Mouse (Mus musculus): ENCODE results near the gene L3mbtl2. TPM values are rescaled to one million over a fixed set of nuclear protein-coding genes. Genes with fewer than 3 reads are reported as not detected.
A peak's percentile ranks its signal among the peaks of the same experiment; 100 is the strongest.

The L3mbtl2 gene
- polyA plus RNA-seq, 1 experiment from 2014 or later = 12.5 TPM

DNA sequence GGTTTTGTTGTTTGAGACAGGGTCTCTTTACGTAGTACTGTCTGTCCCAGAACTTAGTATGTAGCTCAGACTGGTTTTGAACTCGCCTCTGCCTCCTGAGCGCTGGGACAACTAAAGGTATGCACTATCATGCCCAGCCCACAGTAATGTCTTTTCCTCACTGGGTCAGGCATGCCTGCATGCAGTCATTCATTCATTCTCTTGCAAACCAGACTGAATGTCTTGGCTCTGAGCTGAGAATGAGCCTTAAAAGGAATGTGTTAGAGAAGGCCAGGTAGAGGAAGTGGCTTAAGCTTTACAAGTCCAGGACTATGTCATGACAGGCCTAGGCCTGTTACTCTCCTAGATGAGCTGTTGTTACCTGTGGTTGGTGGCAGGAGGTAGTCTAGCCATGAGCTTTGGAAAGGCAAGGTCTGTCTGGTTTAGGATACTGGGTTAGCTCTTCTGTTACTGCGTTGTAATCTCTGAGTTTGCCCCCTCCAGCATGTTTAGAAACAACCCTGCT, 16.7 kb downstream of the L3mbtl2 start:
- no peak overlapping the region for H3K9ac ChIP-seq (ENCODE audit: low read depth, low read length)
- no peaks in the 10 kb centered on the region for H3K4me1 ChIP-seq (ENCODE audit: control insufficient read depth, low read depth, low read length)
- H3K27me3 ChIP-seq (ENCODE audit: control insufficient read depth, insufficient read depth, low read depth, low read length) = no peaks in the 10 kb centered on the region
- no peak for ATAC-seq (ENCODE audit: low read depth)
- no peak overlapping the region for H3K4me3 ChIP-seq (ENCODE audit: low read depth, low read length)
- H3K9me3 ChIP-seq (replicated peaks; ENCODE audit: control insufficient read depth, low read length) = no peaks in the 10 kb centered on the region
- H3K36me3 ChIP-seq (ENCODE audit: control insufficient read depth, insufficient read depth) = peaks cover 3% of the 10 kb centered on the region; the same call in 1 of the 2 replicates
- H3K27ac ChIP-seq (ENCODE audit: low read length) = no peak overlapping the region
- WGBS (ENCODE audit: insufficient replicate concordance) = 85% methylated on average over 4 of the region's 4 CpGs
- no peak overlapping the region for H3K4me2 ChIP-seq (ENCODE audit: low read depth, low read length)

DNA sequence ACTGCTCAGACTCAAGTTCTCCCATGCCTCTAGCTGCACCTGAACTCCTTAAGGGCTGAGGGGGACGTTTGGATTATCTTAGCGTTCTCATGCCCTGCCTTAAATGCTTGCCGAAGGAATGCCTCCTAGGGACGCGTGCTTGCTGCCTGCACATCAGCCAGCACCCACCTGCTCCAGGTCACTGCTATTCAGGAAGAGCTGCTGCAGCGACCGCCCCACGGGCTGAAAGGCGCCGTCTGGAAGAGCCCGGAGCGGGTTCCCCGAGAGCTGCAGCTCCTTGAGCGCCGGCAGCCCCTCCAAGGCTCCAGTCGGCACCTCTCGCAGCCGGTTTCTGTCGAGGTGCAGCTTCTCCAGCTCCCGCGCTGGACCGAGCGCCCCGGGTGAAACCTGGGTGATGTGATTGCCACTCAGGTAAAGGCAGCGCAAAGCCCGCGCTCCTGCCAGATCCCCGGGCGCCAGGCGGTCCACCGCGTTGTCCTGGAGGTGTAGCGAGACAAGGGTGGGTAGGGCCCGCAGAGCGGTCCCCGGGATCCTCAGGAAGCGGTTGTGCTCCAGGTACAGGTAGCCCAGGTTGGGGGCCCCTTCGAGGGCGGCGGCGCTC, 29.8 kb downstream of the L3mbtl2 start:
- 6% methylated on average over 41 of the region's 41 CpGs for WGBS (ENCODE audit: insufficient replicate concordance)
- peak overlapping the region; percentile 31 for H3K9ac ChIP-seq (ENCODE audit: low read depth, low read length)
- peaks cover 38% of the 10 kb centered on the region for H3K27me3 ChIP-seq (ENCODE audit: control insufficient read depth, insufficient read depth, low read depth, low read length)

DNA sequence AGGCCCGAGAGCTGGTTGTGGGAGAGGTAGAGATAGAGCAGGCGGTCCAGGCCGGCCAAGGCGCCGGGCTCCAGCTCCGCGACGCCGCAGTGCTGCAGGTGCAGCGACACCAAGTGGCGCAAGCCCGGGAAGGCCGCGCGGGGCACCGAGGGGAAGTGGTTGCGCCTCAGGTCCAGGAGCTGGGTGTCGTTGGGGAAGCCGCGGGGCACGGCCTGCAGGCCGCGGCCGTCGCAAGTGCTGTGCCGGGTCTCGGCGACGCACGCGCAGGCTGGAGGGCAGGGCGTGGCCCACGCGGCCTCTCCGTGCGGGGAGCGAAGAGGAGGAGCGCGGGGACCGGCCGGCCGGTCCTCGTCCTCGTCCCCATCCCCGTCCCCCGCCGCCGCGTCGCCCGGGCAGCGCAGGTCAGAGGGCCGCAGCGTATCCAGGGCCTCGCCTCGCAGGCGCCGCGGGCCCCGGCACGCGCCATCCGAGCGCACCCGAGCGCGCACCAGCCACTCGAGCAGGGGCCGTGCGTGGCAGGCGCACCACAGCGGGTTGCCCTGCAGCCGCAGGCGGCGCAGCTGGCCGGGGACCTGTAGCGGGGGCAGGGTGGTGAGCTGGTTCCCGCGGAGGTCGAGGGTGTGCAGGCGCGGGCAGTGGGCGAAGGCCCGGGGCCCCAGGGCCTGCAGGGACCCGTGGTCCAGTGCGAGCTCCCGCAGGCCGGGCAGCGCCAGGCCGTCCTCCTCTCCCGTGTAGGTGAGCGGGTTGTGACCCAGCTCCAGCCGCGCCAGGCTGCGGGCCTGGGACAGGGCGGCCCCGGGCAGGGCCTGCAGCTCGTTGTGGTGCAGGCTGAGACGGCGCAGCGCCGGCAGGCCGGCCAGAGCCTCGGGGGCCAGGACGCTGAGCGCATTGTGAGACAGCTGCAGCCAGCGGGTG, 30.5 kb downstream of the L3mbtl2 start:
- ATAC-seq (ENCODE audit: low read depth) = peak; percentile 71
- Histone ChIP-seq H3K4me3 (ENCODE audit: low read depth, low read length) (peak overlapping the region; percentile 56), H3K4me1 (ENCODE audit: control insufficient read depth, low read depth, low read length) (peaks cover 7% of the 10 kb centered on the region; the same call in 1 of the 2 replicates), H3K9me3 (replicated peaks; ENCODE audit: control insufficient read depth, low read length) (no peaks in the 10 kb centered on the region), H3K27ac (ENCODE audit: low read length) (no peak overlapping the region), H3K9ac (ENCODE audit: low read depth, low read length) (peak overlapping the region; percentile 55), H3K36me3 (ENCODE audit: control insufficient read depth, insufficient read depth) (no peaks in the 10 kb centered on the region), H3K4me2 (ENCODE audit: low read depth, low read length) (peak overlapping the region; percentile 76), H3K27me3 (ENCODE audit: control insufficient read depth, insufficient read depth, low read depth, low read length) (peaks cover 38% of the 10 kb centered on the region)
- WGBS (ENCODE audit: insufficient replicate concordance) = 1% methylated on average over 89 of the region's 107 CpGs

More for the DNA sequence above, 29.8 kb downstream of the L3mbtl2 start:
- H3K4me2 ChIP-seq (ENCODE audit: low read depth, low read length) = peak overlapping the region; percentile 76
- no peak overlapping the region for H3K27ac ChIP-seq (ENCODE audit: low read length)
- no peaks in the 10 kb centered on the region for H3K9me3 ChIP-seq (replicated peaks; ENCODE audit: control insufficient read depth, low read length)
- peak; percentile 12; the same call in 1 of the 2 replicates for ATAC-seq (ENCODE audit: low read depth)
- H3K4me3 ChIP-seq (ENCODE audit: low read depth, low read length) = peak overlapping the region; percentile 56
- H3K36me3 ChIP-seq (ENCODE audit: control insufficient read depth, insufficient read depth) = no peaks in the 10 kb centered on the region
- H3K4me1 ChIP-seq (ENCODE audit: control insufficient read depth, low read depth, low read length) = peaks cover 7% of the 10 kb centered on the region; the same call in 1 of the 2 replicates

DNA sequence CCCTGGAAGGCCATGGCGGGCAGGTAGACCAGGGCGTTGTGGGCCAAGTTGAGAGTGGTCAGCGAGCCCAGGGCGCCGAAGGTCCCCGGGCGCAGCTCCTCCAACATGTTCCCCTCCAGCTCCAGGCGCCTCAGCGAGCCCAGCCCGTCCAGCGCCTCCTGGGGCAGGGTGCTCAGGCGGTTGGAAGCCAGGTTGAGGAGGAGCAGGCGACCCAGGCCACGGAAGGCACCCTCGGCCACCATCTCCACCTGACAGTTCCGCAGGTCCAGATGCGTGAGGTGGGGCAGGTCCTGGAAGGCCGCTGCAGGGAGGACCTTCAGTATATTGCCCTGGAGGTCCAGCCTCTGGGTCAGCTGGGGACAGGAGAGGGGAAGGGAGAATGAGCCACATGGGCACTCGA, 31.2 kb downstream of the L3mbtl2 start:
- Histone ChIP-seq H3K9me3 (replicated peaks; ENCODE audit: control insufficient read depth, low read length) (no peaks in the 10 kb centered on the region), H3K36me3 (ENCODE audit: control insufficient read depth, insufficient read depth) (no peaks in the 10 kb centered on the region), H3K4me3 (ENCODE audit: low read depth, low read length) (peak overlapping the region; percentile 56), H3K9ac (ENCODE audit: low read depth, low read length) (peak overlapping the region; percentile 55), H3K27ac (ENCODE audit: low read length) (no peak overlapping the region), H3K4me1 (ENCODE audit: control insufficient read depth, low read depth, low read length) (peaks cover 7% of the 10 kb centered on the region; the same call in 1 of the 2 replicates), H3K4me2 (ENCODE audit: low read depth, low read length) (peak overlapping the region; percentile 76), H3K27me3 (ENCODE audit: control insufficient read depth, insufficient read depth, low read depth, low read length) (peaks cover 38% of the 10 kb centered on the region)
- no peak for ATAC-seq (ENCODE audit: low read depth)
- 46% methylated on average over 19 of the region's 19 CpGs for WGBS (ENCODE audit: insufficient replicate concordance)

DNA sequence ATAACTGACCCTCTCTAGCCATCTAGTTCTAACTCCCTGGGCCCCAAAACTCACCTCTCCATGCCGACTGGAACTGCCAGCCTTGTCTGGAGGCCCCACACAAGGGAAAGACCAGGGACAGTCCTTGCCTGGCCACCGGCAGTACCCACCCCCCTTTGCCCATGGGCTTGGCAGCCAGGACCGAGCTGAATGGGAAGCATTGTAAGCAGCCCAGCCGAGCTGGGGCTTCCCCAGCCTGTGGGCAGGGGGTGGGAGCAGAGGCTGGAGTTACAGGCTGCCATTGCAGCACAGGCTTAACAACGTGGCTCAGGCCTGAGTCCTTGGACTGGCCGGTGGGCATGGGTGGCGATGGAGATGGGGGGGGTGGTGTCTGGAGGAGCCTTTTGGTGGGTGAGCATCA, 33.5 kb downstream of the L3mbtl2 start, which contains the start of gene Chadl:
Gene Chadl, minus strand, starts transcription at position 113 of the 400 bp plus-strand sequence.
- Histone ChIP-seq H3K4me1 (ENCODE audit: control insufficient read depth, low read depth, low read length) (peaks cover 7% of the 10 kb centered on the region; the same call in 1 of the 2 replicates), H3K4me2 (ENCODE audit: low read depth, low read length) (no peak within 1 kb of the TSS), H3K9me3 (replicated peaks; ENCODE audit: control insufficient read depth, low read length) (no peaks in the 10 kb centered on the region), H3K27ac (ENCODE audit: low read length) (no peak within 1 kb of the TSS), H3K36me3 (ENCODE audit: control insufficient read depth, insufficient read depth) (no peaks in the 10 kb centered on the region), H3K27me3 (ENCODE audit: control insufficient read depth, insufficient read depth, low read depth, low read length) (peaks cover 35% of the 10 kb centered on the region), H3K4me3 (ENCODE audit: low read depth, low read length) (no peak within 1 kb of the TSS), H3K9ac (ENCODE audit: low read depth, low read length) (no peak within 1 kb of the TSS)
- ATAC-seq (ENCODE audit: low read depth) = no peak
- WGBS (ENCODE audit: insufficient replicate concordance) = 59% methylated on average over 7 of the region's 7 CpGs

DNA sequence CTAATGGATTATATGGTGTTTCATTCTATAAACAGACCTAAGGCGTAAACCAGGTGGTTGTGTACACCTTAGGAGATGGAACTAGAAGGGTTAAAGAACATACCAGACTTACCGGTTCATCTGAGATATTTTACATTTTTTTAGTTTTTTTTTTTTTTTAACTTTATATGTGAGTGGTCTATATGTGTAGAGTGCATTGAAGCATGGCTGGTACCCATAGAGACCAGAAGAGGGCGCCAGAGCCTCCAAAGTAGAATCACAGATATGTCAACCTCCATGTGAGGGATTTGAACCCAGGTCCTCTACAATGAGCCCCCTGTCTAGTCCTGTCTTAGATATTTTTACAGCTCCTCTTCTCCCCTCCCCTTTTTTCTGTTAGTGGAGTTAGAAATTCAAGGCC, 34.2 kb downstream of the L3mbtl2 start:
- Histone ChIP-seq H3K27ac (ENCODE audit: low read length) (no peak overlapping the region), H3K4me2 (ENCODE audit: low read depth, low read length) (no peak overlapping the region), H3K4me1 (ENCODE audit: control insufficient read depth, low read depth, low read length) (peaks cover 7% of the 10 kb centered on the region; the same call in 1 of the 2 replicates), H3K4me3 (ENCODE audit: low read depth, low read length) (no peak overlapping the region), H3K36me3 (ENCODE audit: control insufficient read depth, insufficient read depth) (no peaks in the 10 kb centered on the region; the same call in 1 of the 2 replicates), H3K9me3 (replicated peaks; ENCODE audit: control insufficient read depth, low read length) (no peaks in the 10 kb centered on the region), H3K9ac (ENCODE audit: low read depth, low read length) (no peak overlapping the region), H3K27me3 (ENCODE audit: control insufficient read depth, insufficient read depth, low read depth, low read length) (peaks cover 28% of the 10 kb centered on the region)
- 43% methylated on average over 3 of the region's 3 CpGs for WGBS (ENCODE audit: insufficient replicate concordance)
- ATAC-seq (ENCODE audit: low read depth) = no peak

DNA sequence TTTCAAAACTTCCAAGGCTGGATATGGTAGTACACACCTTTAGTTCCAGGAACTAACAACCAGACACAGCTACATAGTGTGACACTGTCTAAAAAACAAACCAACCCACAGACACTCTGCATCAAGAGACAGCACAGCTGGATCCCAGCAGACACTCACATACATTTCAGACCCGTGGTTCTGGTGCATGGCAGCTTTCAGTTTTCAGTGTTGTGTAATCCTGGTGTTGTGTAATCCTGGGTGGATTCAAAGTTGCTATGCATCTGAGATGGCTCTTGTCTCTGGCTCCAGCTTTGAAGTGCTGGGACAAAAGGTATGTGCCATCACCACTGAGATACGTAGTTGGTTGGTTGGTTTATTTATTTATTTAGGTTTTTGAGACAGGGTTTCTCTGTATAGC, 34.8 kb downstream of the L3mbtl2 start:
- Histone ChIP-seq H3K9me3 (replicated peaks; ENCODE audit: control insufficient read depth, low read length) (no peaks in the 10 kb centered on the region), H3K4me1 (ENCODE audit: control insufficient read depth, low read depth, low read length) (peaks cover 2% of the 10 kb centered on the region; the same call in 1 of the 2 replicates), H3K27me3 (ENCODE audit: control insufficient read depth, insufficient read depth, low read depth, low read length) (peaks cover 21% of the 10 kb centered on the region), H3K36me3 (ENCODE audit: control insufficient read depth, insufficient read depth) (peaks cover 5% of the 10 kb centered on the region; the same call in 1 of the 2 replicates), H3K4me3 (ENCODE audit: low read depth, low read length) (no peak overlapping the region), H3K27ac (ENCODE audit: low read length) (no peak overlapping the region), H3K4me2 (ENCODE audit: low read depth, low read length) (no peak overlapping the region), H3K9ac (ENCODE audit: low read depth, low read length) (no peak overlapping the region)
- peak; percentile 47; the same call in 1 of the 2 replicates for ATAC-seq (ENCODE audit: low read depth)
- WGBS (ENCODE audit: insufficient replicate concordance) = 34% methylated on average over 2 of the region's 2 CpGs

DNA sequence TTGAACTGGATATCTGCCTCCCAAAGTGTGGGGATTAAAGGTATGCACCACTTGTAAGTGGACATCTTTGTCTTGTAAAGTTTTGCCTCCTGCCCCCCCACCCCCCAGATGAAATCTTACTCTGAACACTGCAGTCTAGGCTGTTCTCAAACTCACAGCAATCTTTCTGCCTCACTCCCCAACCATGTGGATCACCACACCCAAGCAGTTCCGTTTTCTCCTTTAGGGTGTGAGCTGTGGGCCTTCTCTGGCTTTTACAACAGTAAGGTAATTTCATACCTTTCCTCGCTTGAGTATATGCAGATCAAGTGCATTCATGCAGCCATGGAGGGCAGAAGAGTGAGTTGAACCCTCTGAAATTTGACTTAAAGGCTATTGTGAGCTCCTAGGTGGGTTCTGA, 36.5 kb downstream of the L3mbtl2 start:
- Histone ChIP-seq H3K9ac (ENCODE audit: low read depth, low read length) (no peak overlapping the region), H3K4me3 (ENCODE audit: low read depth, low read length) (no peak overlapping the region), H3K9me3 (replicated peaks; ENCODE audit: control insufficient read depth, low read length) (no peaks in the 10 kb centered on the region), H3K4me2 (ENCODE audit: low read depth, low read length) (no peak overlapping the region), H3K27me3 (ENCODE audit: control insufficient read depth, insufficient read depth, low read depth, low read length) (peaks cover 5% of the 10 kb centered on the region), H3K27ac (ENCODE audit: low read length) (no peak overlapping the region), H3K4me1 (ENCODE audit: control insufficient read depth, low read depth, low read length) (no peaks in the 10 kb centered on the region; the same call in 1 of the 2 replicates), H3K36me3 (ENCODE audit: control insufficient read depth, insufficient read depth) (peaks cover 16% of the 10 kb centered on the region)
- WGBS (ENCODE audit: insufficient replicate concordance) = 43% methylated on average over 2 of the region's 2 CpGs
- ATAC-seq (ENCODE audit: low read depth) = no peak
